Mouse (Mus musculus): ENCODE data around the gene Celf2. TPM values are rescaled to one million over a fixed set of nuclear protein-coding genes. Genes with fewer than 3 reads are reported as not detected.
"Not testable (repeated sequence)": the region's sequence is repeated elsewhere in the genome, so short reads cannot be mapped to it uniquely, and the experiment has no call there.

The Celf2 gene
- total RNA-seq, 2 experiments from 2014 or later = 518 to 531 TPM

DNA sequence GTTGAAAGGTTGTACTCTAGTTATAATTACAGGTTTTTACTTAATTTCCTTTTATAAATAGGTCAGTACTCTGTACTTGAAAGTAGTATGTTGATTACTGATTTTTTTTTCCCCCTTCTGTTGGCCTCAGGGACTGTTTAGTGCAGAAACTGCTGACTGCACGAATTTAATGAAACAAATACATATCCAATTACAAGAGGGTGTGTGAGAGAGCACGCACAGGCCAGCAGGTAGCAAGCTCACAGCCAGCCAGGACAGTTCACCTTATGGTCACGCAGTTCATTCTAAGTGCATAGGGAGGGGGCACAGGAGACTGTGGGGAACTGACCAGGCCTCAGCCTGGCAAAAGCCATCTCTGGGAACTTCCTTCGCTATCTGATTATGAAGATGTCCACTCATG is 236.1 kb downstream of the Celf2 start:
- no peak for DNase-seq (ENCODE audit: low spot score in 2 of 2)

DNA sequence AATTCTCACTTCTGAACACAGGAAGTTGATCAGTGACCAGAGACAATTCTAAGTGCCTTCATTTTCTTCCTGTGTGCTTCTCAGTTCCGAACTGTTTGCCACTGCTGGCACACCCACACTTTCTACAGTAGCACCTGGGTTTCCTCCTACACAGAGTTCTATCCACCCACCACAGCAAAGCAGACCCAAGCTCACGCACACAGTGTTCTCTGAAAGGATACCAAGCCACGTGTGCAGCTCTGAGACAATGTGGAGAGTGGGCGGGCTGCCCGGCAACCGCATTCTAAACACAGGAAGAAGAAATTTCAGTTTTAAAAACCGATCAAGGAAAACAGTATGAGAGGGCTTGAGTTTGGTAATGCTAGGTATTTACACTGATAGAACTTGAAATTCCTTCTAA is 239.3 kb downstream of the Celf2 start:
- peak; percentile 63 to 74 for DNase-seq (ENCODE audit: low spot score in 2 of 2)

DNA sequence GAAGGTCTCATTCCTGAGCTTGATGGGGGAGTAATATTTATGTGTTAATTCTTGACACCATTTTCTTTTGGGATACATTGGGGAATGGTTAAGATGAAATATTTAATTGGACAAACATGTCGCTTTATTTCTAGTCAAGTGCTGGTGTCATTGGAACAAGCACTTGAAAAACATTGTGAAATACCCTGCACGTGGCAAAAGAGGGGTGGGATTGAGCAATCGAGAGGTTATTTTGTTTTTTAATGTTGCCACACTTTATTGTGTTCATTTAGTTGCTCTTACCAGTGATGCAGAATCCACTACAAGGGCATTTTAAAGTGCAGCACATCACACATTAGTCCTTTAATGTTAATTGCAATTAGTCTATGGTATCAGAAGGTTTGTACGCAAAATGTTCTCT is 242.2 kb downstream of the Celf2 start:
- DNase-seq (ENCODE audit: low spot score in 2 of 2) = no peak

DNA sequence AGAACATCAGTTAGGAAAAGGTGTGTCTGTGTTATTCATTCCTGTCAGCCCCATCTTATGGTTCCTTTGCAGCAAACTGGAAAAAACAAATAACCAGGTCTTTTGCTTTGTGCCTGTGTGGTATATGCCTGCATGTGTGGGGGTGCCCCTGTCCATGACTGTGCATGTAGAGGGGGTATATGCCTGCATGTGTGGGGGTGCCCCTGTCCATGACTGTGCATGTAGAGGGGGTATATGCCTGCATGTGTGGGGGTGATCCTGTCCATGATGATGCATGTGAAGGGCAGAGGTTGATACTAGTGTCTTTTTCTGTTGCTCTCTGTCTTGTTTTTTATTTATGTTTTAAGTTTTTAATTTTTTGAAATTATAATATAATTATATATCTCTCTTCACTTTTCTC is 246.7 kb downstream of the Celf2 start:
- DNase-seq (ENCODE audit: low spot score in 2 of 2) = not testable (repeated sequence)

DNA sequence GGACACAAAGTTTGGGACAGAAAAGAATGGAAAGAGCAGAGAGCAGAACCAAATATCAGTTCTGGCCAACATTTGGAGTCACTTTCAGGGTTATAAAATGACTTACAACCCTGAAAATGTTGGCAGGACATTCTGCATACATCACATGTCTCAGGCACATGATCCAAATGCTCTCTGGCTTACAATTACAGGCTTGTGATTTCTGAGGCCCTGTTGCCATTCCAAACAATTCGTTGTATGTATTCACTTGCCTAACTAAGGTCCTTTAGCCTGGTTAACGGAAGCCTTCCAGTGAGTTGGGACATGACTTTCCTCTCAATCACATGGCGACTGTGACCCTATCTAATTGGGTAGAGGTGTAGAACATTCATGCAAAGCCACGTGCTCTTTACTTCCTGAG is 249.2 kb downstream of the Celf2 start:
- DNase-seq (ENCODE audit: low spot score in 2 of 2) = no peak

DNA sequence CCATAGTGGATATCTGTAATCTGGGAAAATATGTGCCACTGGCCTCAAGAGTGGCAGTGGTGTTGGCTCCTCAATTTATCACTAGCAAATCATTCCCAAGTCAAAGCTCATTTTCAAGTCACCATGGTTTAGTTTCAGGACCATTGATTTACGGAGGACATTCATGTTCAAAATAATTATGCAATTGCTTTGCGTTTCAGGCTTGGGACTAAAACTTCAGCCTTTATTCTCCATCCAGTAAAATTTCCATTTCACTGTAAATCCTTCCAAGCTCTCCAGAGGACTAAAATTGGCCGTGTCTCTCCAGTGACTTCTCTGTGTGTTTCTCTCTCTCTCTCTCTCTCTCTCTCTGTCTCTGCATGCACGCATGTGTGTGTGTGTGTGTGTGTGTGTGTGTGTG is 249.7 kb downstream of the Celf2 start:
- DNase-seq (ENCODE audit: low spot score in 2 of 2) = no peak

DNA sequence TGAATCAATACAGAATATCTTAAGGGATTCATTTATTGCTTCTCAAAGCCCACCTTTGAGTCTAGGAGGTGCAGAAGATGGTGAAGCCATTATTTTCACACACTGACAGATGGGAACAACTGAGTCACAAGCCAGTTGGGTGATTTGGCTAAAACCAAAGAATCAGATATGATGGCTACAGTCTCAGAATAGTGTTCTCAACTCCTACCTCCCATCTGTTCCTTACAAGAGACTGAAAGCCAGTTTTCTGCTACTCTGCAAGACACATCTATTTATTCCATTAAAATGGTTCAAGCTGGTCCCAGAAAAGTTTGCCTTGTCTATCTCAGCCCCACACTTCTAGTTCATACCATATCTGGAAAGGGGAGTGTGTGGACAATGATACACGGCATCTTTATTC is 253.3 kb downstream of the Celf2 start:
- no peak for DNase-seq (ENCODE audit: low spot score in 2 of 2)

DNA sequence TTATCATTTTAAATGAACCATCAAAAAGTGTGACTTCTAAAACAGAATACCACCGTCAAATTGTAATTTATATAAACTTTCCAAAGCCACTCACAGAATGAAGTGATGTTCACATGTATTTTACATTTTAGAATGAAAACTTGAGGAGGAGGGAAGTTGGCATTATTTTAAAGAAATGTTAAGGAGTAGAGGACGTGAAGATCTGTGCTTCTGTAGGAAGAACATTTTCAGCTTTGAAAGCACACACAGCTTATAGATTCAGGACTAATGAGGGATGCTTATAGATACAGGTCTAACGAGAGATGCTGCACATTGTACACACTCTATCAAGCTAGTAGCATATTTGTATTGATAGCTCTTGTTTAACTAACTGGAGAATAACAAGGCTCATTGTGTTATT is 254.0 kb downstream of the Celf2 start:
- DNase-seq (ENCODE audit: low spot score in 2 of 2) = no peak

DNA sequence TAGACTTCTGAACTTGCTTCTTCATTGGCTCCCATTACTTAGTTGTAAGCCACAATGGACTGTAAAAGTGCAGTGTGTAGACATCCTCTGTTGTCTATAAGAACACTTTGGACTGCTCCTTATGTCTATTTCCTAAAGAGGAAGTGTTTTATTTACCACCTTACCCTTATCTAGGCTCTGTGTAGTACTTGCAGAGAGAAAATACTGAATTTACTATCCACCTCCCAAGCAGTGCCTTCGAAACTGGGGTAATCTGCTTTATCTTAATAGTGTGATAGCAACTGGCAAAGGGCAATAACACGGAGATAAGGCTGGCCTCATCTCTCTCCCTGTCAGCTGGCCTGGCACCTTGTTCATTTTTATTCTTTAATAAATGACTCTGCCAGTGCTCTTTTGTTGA is 259.0 kb downstream of the Celf2 start:
- DNase-seq (ENCODE audit: low spot score in 2 of 2) = no peak

DNA sequence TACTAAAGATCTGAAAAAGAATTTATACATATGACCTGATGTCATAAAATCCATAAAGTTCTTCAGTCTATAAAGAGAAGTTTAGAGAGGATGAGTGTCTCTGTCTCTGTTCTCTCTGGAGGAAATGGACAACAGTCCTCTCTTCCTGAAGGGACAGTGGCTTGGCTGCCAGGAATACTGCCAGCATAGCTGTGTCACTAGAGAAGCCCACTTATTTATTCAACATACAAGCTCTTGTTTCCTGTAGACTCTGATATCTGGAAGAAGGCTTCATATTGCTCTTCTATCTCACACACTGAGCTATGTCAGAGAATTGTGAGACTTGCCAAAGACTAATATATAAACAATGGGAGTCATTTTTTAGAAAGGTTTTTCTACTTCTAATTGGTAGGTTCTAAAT is 260.4 kb downstream of the Celf2 start:
- DNase-seq (ENCODE audit: low spot score in 2 of 2) = no peak

DNA sequence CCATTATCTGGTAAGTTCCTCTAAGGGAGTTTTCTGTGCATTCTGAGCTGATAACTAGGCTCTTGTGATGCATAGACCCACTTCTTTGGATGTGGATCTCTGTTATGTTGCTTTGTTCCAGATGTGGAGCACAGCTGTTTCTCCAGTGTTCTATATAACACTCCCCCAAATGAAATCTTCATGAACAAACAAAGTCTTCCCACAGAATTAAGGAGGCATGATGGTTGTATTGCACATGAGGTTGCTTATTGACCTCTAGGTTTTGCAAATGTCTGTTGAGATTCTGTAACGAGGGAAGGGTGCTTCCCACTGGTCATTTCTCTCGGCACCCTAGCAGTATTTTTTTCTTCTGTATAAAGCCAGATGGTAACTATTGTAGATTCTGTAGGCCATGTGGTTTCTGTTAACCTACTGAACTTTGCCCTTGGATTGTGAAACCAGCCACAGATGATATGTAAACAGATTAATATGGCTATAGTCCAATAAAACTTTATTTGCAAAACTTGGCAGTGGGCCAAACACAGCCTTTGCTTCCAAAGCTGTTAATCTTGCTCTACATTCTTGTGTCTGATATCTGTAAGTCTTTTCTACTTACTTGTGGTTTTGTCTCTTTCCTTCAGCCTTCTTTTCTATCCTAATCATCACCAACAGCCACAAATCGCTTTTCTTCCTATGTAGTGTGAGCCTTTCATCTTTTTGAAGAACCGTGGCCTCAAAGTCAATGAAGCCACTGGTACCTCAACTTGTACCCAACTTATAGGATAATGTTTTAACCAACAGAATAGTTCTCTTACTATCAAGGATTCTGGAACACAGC is 263.2 kb downstream of the Celf2 start:
- no peak for DNase-seq (ENCODE audit: low spot score in 2 of 2)

DNA sequence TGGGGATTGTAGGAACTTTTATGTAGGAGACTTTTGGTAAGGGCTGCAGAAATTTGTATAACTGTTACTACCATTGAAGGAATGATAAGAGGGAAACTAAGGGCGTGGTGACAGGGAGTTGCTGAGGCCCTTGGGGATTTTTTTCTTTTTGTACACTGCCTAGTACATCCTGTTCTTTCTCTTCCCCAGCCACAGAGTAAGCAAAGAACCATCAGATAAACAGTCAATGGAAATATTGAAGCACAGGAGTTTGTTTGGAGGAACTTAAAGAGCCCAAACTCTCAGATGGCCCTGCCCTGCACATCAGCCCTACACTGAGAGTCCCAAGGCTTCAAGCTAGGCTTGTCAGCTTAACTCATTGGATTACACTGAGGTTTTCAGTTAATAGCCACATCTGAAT is 267.2 kb downstream of the Celf2 start:
- DNase-seq (ENCODE audit: low spot score in 2 of 2) = no peak

DNA sequence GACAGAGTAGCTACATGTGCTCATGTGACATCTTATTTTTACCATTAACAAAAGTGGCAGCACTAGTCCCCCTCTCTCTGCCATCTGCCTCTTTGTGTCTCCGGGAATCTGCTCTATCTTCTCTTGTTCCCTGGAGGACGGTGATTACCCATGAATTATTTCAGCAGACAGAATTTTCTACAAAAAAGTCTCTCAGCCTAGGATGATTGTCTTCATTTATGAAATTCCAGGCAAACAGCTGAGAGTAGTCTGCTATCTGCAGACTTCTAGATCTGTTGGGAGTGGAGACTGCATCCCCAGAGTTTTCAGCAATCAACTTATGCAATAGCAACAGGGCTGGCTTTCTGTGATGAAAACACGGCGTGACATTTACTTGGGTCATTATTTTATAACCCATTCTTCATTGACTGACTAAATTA is 267.8 kb downstream of the Celf2 start:
- DNase-seq (ENCODE audit: low spot score in 2 of 2) = no peak

DNA sequence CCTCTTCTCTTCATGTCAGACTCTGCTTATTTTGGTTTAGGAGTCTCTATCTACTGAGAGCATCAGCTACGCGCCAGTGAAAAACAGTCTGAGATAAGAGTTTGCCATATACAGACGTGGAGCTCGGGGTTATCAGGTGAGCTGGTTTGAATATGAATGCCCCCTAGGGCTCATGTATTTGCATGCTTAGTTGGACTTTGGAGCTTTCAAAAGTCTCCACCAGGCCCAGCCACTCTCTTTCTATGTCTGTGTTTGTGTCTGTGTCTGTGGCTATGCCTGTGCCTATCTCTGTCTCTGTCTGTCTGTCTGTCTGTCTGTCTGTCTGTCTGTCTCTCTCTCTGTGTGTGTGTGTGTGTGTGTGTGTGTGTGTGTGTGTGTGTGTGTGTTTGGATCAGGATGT is 272.1 kb downstream of the Celf2 start:
- no peak for DNase-seq (ENCODE audit: low spot score in 2 of 2)

DNA sequence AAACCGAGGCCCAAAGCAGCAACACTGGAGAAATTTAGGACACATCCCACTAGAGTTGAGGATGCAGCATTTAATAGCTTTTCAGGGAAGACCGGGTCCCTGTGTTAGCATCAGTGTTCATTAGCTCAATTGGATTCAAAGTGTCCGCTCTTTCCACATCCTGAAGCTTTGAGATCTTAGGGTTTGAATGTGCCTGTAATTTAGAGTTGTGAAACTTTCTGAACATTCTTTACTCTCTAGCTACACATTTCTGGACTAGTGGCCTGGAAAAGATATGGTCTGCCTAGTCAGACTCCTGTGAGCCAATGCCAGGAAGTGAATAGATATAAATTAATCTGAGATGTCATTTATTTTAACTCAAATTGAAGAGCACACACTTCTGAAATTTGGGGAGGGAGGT is 272.9 kb downstream of the Celf2 start:
- DNase-seq (ENCODE audit: low spot score in 2 of 2) = no peak

DNA sequence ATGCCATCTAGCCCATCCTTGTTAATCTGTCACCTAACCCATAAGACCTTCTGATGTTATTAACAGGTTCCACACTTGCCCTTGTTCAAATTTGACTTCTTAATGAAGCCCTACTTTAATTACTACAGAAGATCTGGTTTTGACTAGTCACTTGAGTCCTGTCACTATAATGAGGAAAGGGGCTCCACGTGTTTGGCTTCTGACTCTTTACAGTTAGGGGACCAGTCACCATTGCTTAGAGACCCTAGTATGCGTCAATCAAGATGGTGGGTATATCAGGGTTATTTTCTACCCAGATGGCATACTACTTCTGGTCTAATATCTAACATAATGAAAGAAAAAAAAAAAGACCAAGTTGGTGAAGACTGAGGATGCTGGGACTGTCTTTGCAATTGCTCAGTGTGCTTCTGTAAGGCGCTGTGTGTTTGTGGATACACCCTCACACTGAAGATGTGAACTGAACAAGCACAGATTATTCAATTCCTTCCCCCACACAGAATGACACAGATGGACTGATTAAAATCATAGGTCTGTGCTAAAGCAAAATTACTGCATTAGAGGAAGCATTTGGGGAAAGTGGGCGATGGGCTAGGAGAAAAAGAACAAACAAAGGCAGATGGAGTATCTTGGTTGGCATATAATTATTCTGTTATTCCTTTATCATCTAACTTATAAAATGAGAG is 274.2 kb downstream of the Celf2 start:
- DNase-seq (ENCODE audit: low spot score in 2 of 2) = no peak

DNA sequence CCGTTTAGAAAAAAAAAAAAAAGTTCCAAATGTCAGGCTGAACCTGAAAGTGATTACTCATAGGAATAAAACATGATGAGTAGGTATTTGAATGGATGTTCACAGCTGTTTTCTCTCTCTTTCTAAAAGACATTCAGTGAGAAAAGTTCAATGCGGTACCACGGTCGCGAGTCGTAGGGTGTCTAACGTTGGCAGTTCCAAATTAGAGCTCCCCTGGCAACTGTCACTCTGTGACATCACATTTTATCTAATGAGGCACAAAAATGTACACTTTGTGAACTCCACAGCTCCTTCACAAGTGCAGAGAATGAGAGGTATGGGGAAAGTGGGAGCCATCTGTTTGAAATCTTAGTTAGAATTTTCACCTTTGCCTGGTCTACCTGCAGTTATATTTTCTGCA is 274.8 kb downstream of the Celf2 start:
- no peak for DNase-seq (ENCODE audit: low spot score in 2 of 2)

DNA sequence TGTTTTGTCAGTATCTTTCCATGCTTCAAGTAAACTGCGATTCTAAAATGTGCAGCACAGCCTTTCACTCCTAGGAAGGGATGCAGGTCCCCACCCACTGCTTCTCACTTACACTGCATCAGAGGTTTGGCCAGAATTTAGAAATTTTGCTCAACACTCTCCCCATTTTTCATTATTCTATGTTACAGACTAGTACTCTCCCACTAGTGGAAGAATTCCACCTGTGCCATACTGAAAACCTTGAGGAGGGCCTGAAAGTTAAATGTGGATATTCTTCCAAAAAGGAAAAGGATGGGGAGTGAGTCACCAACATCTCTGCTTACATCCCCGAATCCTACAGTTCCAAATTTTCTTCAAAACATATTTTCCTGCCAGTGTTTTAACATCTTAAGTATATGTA is 276.0 kb downstream of the Celf2 start:
- DNase-seq (ENCODE audit: low spot score in 2 of 2) = no peak

DNA sequence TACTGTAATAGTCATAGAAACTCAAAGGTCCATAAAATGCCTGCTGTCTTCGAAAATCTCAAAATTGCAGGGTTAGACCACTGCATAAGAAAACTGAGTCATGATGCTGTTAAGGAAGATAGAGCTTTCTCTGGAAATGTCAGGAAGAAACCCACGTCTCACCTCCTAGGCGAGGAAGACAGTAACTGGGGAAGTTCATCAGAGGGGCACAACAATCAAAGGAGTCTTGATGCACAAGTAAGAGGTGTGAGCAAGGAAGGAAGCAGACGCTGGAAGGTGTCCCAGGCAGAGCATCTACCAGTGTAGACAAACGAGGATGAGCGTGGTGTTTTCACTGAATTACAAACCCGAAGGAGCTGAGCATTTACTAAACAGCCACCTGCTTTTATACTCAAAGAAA is 282.6 kb downstream of the Celf2 start:
- no peak for DNase-seq (ENCODE audit: low spot score in 2 of 2)

DNA sequence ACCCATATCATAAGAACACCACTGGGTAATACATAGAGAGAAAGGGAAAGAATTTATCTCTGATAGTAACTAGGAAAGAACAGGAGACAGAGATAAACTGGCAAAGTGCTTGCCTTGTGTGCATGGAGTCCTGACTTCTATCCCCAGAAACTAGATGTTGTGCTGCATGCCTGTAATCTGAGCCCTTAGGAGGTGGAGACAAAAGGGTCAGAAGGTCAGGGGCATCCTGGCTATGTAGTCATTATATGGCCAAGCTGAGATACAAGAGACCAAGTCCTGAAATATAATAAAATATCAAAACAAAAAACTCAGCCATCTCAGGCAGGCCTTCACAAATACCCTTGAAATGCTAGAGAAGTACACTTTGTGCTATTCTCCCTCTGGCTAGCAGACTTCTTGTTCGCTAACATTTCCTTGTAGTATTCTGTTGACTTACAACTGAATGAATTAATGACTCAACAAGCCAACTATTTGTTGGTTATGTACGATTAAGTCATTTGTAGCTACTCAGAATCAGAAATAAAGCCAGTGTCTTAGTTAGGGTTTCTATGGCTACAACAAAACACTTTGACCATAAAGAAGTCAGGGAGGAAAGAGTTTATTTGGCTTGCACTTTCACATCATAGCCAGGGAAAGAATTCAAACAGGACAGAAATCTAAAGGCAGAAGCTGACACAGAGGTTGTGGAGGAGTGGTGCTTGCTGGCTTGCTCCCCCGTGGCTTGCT is 284.9 kb downstream of the Celf2 start:
- no peak for DNase-seq (ENCODE audit: low spot score in 2 of 2)

DNA sequence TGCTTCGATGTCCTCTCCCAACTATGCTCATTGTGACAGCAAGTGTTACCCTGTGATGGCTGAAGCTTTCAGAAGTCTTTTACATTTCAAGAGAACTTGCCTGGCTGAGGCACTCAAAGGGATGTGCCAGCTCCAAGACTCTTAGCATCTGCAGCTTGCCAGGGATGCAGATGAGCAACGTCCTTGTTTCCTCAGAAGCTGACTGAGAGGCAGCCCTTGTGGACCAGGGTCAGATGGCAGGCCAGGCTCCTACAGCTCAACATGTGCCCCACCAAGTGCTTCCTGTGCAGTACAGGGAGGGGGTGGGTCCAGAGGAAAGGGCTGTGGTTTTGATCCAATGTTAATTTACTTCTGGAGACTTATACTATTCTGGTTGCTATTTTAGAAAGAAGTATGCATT is 285.8 kb downstream of the Celf2 start:
- no peak for DNase-seq (ENCODE audit: low spot score in 2 of 2)

DNA sequence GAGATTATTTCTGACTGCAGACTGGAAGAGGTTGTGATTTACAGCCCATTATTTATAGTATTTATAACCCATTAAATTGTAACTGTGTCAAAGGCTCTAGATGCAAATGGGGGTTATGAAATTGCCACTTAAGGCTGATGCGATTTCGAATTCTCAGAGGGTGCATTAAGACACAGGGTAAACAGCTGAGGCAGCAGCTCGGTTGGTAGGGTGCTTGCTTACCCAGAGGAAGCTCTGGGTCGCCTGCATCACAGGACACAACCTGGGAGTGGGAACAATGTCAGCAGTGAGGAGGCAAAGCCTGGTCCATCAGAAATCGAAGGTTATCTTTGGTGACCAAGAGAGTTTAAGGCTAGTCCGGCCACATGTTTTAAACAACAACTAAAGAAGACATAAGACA is 286.5 kb downstream of the Celf2 start:
- no peak for DNase-seq (ENCODE audit: low spot score in 2 of 2)
